Mouse (Mus musculus) megakaryocyte, embryonic 14.5 days (primary cell): Measurements from ENCODE around the gene Gmcl1. TPM values are rescaled to one million over a fixed set of nuclear protein-coding genes. Genes with fewer than 3 reads are reported as not detected.

Experiments used
- H3K27me3 ChIP-seq: replicated peaks from 2 replicates; pipeline ENCODE3; 2012; ENCODE audit warnings: inconsistent platforms
- H3K36me3 ChIP-seq: replicated peaks from 2 replicates; pipeline ENCODE3; 2012; ENCODE audit warnings: low read length, inconsistent platforms, mixed read lengths
- H3K4me1 ChIP-seq: 2 replicates; pipeline ENCODE4 v1.6.1; 2012; ENCODE audit warnings: inconsistent platforms
- H3K4me3 ChIP-seq: replicated peaks from 2 replicates; pipeline ENCODE3; 2012; ENCODE audit warnings: moderate library complexity, mild to moderate bottlenecking, inconsistent platforms
- H3K9me3 ChIP-seq: 2 replicates; pipeline ENCODE4 v1.6.1; 2012; ENCODE audit warnings: inconsistent platforms
- FLI1 ChIP-seq: IDR thresholded peaks from 2 replicates; pipeline ENCODE4 v1.6.1; 2012; ENCODE audit warnings: low read length, inconsistent platforms, mixed read lengths
- GATA1 ChIP-seq: IDR thresholded peaks from 3 replicates; pipeline ENCODE4 v1.6.1; 2012; ENCODE audit warnings: mixed read lengths, low read length, inconsistent platforms, borderline replicate concordance
- polyA plus RNA-seq: library from polyadenylated mRNA; stranded (reverse); fragments of >175 nt; gene quantifications from 2 replicates; pipeline ENCODE4 v1.2.3, GENCODE M21; 2012; ENCODE audit warnings: low replicate concordance; ENCODE audit not compliant: insufficient read depth

Gene Gmcl1
- polyA plus RNA-seq, 1 experiment: 4.3 TPM

DNA sequence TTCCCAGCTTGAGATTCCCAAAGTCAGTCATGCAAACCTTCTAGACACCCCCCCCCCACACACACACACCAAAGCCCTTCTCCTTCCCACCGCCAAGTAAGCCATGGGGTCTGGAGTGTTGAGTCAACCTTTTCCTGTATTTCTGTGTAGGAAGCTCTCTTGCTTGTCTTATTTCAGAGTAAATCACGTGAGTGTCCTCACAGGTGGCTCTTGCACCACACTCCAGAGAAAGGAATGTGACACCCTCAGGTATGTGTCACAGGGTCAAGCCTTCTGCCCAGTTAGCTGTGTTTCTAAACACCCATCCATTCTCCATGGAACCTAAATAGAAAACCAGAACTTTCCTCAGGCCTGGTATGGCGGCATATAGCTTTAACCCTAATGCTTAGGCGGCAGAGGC is 35.8 kb upstream of the Gmcl1 start:
- Histone ChIP-seq H3K36me3 (peaks cover 12% of the 10 kb centered on the region), H3K9me3 (peaks cover 8% of the 10 kb centered on the region; the same call in 1 of the 2 replicates), H3K27me3 (peaks cover 6% of the 10 kb centered on the region), H3K4me1 (peaks cover 44% of the 10 kb centered on the region), H3K4me3 (no peak overlapping the region)
- TF ChIP-seq FLI1: no peak
- TF ChIP-seq GATA1: no peak

- Histone ChIP-seq H3K36me3 (peaks cover 12% of the 10 kb centered on the region), H3K4me1 (peaks cover 39% of the 10 kb centered on the region), H3K4me3 (no peak overlapping the region), H3K27me3 (peaks cover 6% of the 10 kb centered on the region), H3K9me3 (peaks cover 8% of the 10 kb centered on the region; the same call in 1 of the 2 replicates)
- TF ChIP-seq FLI1: no peak
- no peak for TF ChIP-seq GATA1
Observed at GRCm38 (mm10) chr6:86768186-86768776, 35.1 kb upstream of the Gmcl1 start.

- H3K4me3 ChIP-seq: no peak overlapping the region
- H3K27me3 ChIP-seq: peaks cover 6% of the 10 kb centered on the region
- H3K4me1 ChIP-seq: peaks cover 31% of the 10 kb centered on the region
- peaks cover 8% of the 10 kb centered on the region; the same call in 1 of the 2 replicates for H3K9me3 ChIP-seq
- TF ChIP-seq FLI1 (no peak), GATA1 (no peak)
- peaks cover 12% of the 10 kb centered on the region for H3K36me3 ChIP-seq
Observed at GRCm38 (mm10) chr6:86767465-86767864, 34.3 kb upstream of the Gmcl1 start.

- peaks cover 15% of the 10 kb centered on the region for H3K4me1 ChIP-seq
- H3K27me3 ChIP-seq: peaks cover 4% of the 10 kb centered on the region
- TF ChIP-seq FLI1 (no peak), GATA1 (no peak)
- peaks cover 5% of the 10 kb centered on the region; the same call in 1 of the 2 replicates for H3K9me3 ChIP-seq
- peaks cover 15% of the 10 kb centered on the region for H3K36me3 ChIP-seq
- H3K4me3 ChIP-seq: no peak overlapping the region
Observed at GRCm38 (mm10) chr6:86765637-86766059, 32.5 kb upstream of the Gmcl1 start.

GRCm38 (mm10) chr6:86754105-86754863 is 21.1 kb upstream of the Gmcl1 start:
- Histone ChIP-seq H3K27me3 (no peaks in the 10 kb centered on the region), H3K4me3 (no peak overlapping the region), H3K36me3 (peaks cover 66% of the 10 kb centered on the region), H3K4me1 (peaks cover 5% of the 10 kb centered on the region; the same call in 1 of the 2 replicates), H3K9me3 (peaks cover 8% of the 10 kb centered on the region)
- no peak for TF ChIP-seq FLI1
- no peak for TF ChIP-seq GATA1

- no peaks in the 10 kb centered on the region for H3K27me3 ChIP-seq
- peaks cover 8% of the 10 kb centered on the region for H3K9me3 ChIP-seq
- peaks cover 66% of the 10 kb centered on the region for H3K36me3 ChIP-seq
- H3K4me3 ChIP-seq: no peak overlapping the region
- peaks cover 5% of the 10 kb centered on the region; the same call in 1 of the 2 replicates for H3K4me1 ChIP-seq
- TF ChIP-seq GATA1 (no peak), FLI1 (no peak)
Observed at GRCm38 (mm10) chr6:86752843-86753485, 19.8 kb upstream of the Gmcl1 start.

- Histone ChIP-seq H3K36me3 (peaks cover 53% of the 10 kb centered on the region), H3K4me1 (peaks cover 5% of the 10 kb centered on the region; the same call in 1 of the 2 replicates), H3K4me3 (no peak overlapping the region), H3K9me3 (peaks cover 8% of the 10 kb centered on the region), H3K27me3 (no peaks in the 10 kb centered on the region)
- TF ChIP-seq GATA1: no peak
- TF ChIP-seq FLI1: no peak
Observed at GRCm38 (mm10) chr6:86750961-86751360, 17.8 kb upstream of the Gmcl1 start.

- peaks cover 7% of the 10 kb centered on the region for H3K9me3 ChIP-seq
- peaks cover 43% of the 10 kb centered on the region for H3K36me3 ChIP-seq
- no peak for TF ChIP-seq GATA1
- no peak for TF ChIP-seq FLI1
- no peak overlapping the region for H3K4me3 ChIP-seq
- no peaks in the 10 kb centered on the region for H3K27me3 ChIP-seq
- H3K4me1 ChIP-seq: peaks cover 5% of the 10 kb centered on the region; the same call in 1 of the 2 replicates
Observed at GRCm38 (mm10) chr6:86749817-86750216, 16.6 kb upstream of the Gmcl1 start.

- TF ChIP-seq GATA1 (no peak), FLI1 (no peak)
- Histone ChIP-seq H3K4me3 (no peak overlapping the region), H3K27me3 (no peaks in the 10 kb centered on the region), H3K36me3 (peaks cover 42% of the 10 kb centered on the region), H3K4me1 (peaks cover 9% of the 10 kb centered on the region; the same call in 1 of the 2 replicates), H3K9me3 (peaks cover 7% of the 10 kb centered on the region)
Observed at GRCm38 (mm10) chr6:86747171-86747570, 14.0 kb upstream of the Gmcl1 start.
